Mouse (Mus musculus): ENCODE data around the gene Ctrc.

Gene Ctrc

DNA sequence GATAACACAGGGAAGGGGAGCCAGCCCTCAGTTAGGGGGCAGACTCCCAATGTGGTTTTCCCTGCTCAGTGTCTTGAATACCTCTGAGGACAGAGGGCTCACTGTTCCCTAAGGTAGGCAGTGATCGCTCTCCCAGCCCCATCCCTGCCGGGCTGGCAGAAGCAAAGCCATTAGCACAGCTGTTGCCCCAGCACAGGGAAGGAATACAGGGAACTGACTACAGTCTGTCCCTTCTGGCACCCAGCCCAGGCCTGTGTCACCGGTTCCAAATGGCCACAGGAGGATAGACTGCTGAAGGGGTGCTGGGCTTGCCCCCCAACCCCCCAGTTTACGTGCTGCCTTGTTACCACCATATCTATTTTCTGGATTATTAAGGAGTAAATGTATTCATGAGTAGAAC, 21.3 kb upstream of the Ctrc start:
- peak in 1 of 2 experiments; percentile 62 for DNase-seq (ENCODE audit: low spot score in 2 of 2)

DNA sequence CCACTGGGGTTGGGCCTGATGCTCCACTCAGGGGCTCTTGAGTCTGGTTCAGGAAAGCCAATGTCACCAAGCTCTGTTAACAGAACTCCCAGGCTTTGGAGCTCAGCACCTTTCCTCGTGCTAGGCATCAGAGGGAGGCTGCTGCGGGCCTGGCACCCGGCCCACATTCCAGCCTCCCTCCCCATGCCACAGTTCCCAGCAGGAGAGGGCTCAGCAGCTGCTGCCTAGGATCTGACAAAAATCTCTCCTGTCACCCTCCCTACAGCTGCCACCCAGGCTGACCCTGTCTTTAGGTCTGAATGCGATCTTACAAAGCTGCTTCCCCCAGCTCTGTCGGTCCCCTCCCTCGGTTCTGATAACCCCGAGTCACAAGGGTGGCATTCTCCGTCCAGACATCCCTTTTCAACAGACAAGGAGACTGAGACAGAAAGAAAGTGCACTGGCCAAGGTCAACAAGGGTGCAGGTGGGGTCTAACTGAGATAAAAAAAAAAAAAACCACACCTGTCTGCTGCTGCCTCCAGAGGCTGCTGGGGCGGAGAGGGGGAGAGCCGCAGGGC, 20.9 kb upstream of the Ctrc start:
- peak in 1 of 2 experiments; percentile 58 for DNase-seq (ENCODE audit: low spot score in 2 of 2)

DNA sequence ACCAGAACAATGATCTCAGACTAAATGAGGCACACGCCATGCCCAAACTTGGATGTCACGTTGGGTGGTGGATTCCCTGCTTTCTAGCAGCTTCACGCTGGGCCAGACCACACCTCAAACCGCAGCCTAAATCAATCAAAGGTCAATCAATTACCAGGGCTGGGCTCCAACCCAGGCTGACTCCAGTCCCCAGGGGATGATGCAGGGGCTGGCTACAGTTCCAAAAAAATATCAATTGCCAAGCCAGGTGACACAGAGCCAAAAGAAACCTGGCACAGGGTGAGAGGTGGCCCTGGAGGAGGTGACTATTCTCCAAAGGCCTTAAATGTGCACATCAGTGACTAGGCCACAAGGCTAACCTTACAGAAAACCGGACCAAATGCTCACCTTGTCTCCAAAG, 19.4 kb upstream of the Ctrc start:
- no peak for DNase-seq (ENCODE audit: low spot score in 2 of 2)

DNA sequence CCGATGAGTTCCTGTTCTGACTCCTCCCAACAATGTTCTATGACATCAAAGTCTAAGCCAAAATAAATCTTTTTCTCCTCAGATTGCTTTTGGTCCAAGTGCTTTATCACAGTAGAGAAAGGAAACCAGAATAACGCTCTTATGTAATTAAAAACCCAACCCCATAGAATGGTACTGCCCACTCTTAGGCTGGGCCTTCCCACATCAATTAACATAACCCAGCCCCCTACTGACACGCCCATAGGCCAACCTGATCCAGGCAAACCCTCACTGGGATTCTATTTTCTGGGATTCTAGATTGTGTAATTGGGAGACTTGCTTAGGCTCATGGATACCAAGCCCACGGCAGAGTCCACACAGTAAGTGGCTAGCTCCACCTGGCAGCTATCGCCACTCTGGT, 18.8 kb upstream of the Ctrc start:
- DNase-seq (ENCODE audit: low spot score in 2 of 2): no peak

DNA sequence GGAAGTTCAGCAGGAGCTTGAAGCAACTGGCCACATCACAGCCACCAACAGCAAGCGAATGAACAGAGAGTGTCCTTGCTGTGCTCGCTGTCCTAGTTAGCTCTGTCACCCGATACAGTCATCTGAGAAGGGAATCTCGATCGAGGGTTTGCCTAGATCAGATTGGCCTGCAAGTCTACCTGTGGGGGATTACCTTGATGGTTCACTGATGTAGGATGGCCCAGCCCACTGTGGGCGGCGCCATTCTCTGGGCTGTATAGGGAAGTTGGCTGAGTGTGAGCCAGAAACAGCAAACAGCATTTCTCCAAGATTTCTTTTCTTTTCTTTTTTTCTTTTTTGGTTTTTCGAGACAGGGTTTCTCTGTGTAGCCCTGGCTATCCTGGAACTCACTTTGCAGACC, 18.3 kb upstream of the Ctrc start:
- no peak for DNase-seq (ENCODE audit: low spot score in 2 of 2)

DNA sequence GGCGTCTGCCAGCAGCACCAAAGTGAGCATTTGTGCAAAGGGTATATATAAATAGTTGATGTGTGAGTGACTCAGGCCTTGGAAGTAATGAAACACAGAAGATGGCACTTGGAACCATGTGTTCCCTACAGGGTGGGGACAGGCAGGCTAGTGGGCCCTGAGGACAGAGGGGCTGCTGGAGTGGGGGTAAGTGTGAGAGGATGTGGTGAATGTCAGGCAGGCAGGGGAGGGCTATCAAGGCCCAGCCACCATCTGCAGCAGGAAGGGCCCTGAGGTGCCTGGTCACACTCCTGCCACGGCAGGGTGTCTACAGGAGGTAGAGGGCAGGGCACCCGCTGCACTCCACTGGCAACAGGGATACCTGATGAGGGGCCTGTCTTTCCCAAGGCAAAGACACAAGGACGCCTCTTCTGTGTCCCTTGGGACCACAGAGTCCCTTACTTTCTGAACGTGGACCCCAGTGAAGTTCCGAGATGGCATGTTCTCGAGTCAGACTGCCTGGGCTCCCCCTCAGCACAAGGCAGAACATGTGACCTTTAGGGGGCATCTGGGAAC, 17.6 kb upstream of the Ctrc start:
- DNase-seq (ENCODE audit: low spot score in 2 of 2): no peak

DNA sequence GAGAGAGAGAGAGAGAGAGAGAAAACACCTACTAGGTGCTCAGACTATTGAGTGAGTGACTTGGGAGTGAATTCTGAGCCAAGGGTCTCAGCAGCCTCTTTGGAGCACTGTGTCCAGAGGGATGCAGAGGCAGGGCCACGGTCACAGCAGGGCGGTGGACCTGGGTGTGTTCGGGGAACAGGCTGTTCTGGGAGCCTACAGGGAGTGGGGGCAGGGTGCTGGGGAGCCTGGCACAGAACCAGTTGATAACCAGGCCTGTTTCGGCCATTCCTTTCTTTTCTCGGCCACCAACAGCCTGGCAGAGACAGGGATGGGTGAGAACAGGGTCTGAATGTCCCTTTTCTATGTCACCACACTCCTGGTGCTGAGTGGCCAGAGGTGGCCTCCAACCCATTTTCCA, 16.7 kb upstream of the Ctrc start:
- DNase-seq (ENCODE audit: low spot score in 2 of 2): no peak

DNA sequence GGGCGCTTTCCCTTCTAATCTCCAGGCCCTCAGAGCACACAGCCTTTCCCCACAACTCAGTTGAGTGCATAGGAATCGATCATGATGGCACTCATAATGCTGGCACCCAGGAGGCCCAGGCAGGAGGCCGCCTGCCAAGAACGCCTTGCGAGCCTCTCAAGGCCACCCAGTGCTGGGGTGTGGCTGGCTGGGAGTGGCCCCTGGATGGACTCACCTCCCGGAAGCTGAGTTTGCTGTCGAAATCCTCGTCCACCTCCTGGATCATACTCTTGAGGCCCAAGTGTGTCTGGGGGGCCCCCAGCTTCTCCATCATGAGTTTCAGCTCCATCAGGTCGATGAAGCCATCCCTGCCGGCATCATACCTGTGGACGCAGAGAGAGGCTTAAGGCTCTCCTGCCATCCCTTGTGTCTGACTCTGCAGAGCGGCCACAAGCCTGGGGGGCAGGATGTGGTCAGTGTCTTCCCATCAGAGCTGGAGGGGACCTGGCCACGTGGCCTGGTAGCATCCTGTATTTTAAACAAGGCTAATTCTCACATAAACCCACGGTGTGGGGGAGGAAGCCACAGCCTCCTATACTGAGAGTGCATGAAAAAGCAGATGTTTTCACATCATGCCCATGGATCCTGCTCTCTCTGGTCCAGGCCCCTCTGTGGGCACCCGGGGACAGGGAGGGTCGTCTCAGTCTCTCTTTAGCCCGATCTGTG, 15.6 kb upstream of the Ctrc start:
- DNase-seq (ENCODE audit: low spot score in 2 of 2): no peak

DNA sequence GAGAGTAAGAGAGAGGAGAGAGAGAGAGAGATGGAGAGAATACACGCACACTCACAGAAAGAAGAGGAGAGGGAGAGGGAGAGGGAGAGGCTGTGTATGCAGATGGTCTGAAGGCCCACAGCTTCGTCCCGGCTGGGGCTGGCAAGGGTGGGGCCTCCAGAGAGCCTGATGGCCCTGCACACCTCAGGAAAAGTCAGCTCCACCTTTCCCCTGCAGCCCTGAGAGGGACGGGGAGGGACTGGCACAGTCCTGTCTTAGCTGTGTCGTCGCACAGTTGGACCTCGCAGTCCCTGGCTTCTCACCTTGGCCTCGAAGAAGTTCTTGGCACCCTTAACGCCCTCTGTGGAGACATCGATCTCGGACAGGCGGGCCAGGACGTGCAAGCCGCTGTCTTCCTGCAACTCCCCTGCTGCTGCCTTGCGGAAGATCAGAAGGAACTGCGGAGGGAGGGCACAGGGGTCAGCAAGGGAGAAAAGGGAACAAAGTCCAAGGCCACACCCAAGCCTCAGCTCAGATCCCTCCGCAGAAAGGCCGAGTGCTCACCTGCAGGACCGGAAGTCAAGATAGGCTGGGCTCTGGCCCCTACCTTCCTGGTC, 14.2 kb upstream of the Ctrc start:
- no peak for DNase-seq (ENCODE audit: low spot score in 2 of 2)

DNA sequence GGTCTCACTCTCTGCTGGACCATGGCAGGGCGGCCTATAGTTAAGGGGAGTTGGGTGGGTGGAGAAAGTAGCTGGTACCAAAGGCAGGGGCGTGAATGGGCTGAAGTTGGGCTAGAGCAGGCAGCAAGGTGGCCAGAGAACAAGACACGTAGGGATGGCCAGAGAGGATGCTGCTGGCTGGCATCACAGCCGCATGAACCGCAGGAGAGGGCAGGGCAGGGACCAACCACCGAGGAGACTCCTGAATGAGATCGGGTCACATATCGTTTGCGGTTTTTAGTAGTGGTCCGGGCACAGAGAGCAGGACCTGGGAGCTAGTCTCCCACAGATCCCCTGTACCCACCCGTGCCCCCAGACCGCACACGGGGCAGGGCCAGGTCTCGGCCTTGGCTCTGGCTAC, 13.2 kb upstream of the Ctrc start:
- DNase-seq (ENCODE audit: low spot score in 2 of 2): no peak

DNA sequence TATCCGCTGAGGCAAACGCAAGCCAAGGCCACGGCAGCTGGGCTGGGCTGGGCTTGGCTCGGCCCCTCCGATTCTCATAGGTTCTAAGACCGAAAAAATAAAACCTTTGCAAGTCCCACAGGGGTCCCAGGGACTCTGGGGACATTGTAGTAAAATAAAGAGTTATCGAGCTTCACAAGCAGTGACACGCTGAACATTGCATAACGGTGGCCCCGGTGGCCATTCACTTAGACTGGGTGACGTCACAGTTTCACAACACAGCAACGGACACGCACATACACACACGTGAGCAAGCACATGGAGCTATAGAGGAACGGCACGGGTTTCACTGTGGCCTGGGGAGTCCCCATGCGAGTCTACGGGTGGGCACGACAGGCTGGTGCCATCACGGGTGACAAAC, 12.3 kb upstream of the Ctrc start:
- DNase-seq (ENCODE audit: low spot score in 2 of 2): no peak

DNA sequence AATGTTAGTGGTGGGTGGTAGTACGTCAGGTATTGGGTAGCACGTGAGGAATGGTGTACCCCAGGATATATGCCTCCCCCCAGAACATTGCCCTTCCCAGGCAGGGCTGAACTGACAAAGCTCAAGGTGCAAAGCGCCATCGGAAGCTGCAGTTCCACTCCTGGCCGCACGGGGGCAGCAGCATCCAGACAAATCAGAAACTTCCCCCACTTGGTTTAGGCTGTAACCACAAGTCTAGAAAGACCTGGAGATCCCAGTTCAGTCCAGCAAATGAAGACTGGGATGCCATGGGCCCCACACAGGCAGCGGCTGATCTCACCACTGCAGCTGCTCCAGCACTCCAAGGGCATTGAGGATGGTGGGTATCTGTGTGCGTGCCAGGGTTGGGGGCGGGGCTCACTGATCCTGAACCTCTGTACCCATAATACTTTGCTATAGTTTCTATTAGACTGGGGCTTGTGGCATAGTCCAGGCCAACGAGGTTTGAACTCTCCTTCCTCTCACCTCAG, 11.3 kb upstream of the Ctrc start:
- peak; percentile 87 to 94 for DNase-seq (ENCODE audit: low spot score in 2 of 2)

DNA sequence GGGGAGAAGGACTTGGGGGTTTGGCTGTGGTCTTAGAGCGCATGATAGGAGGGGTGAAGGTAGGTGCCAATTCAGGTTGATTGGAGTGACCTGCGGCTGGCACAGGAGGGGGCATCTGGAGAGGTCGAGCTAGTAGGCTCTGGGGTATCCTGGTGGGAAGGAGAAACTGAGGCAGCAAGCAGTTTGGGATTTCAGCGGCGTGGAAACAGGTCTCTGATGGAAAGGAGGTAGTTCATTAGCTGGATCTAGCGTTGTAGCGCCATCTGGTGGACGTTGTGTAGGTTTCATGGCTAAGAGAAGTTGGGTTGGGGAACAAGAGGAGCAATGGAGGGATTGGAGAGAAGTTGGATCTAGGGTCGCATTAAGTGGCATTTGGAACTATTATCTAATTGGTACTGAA, 7.3 kb upstream of the Ctrc start:
- peak in 1 of 2 experiments; percentile 58 for DNase-seq (ENCODE audit: low spot score in 2 of 2)

DNA sequence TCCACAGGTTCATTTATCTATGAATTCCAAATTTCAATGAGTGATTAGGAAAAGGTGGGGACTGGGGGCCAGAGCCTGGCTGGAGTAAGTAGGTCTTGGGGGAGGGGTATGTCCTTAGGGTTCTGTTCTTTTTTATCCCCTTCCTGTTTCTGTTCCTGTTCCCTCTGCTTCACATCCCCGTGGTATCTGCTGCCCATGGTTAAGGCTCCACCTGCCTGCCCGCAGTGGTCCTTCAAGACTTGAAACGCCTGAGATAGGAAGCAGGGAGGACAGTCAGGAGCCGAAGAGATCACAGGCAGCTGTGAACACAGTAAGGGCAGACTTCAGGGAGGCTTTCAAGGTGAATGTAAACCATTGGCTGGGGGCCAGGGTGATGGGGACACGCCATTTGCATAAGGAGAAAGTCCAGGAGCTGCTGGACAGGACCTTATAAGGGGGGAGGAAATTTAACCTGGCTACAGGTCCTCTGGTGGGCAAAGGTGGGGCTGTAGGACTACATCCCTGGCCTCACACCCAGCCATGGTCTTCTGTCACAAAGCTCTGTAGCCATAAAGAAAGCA, 11.5 kb downstream of the Ctrc start:
- DNase-seq (ENCODE audit: low spot score in 2 of 2): no peak

DNA sequence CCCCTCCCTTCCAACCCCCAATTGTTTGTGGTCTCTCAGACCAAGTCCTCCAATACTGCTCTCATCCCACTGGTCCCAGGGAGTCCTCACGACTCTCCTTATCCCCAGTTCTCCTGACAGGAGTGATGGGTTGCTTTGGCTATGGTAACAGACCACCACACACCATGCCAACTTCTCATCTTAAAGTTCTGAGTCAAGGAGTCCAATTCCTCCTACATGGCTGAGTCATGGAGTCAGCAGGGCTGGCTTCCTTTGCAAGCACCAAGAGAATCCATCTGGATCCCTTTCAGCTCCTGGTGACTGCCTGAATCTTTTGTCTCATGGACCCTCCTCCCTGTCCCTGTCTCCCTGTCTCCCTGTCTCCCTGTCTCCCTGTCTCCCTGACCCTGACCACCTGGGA, 12.2 kb downstream of the Ctrc start:
- DNase-seq (ENCODE audit: low spot score in 2 of 2): peak; percentile 28 to 53

DNA sequence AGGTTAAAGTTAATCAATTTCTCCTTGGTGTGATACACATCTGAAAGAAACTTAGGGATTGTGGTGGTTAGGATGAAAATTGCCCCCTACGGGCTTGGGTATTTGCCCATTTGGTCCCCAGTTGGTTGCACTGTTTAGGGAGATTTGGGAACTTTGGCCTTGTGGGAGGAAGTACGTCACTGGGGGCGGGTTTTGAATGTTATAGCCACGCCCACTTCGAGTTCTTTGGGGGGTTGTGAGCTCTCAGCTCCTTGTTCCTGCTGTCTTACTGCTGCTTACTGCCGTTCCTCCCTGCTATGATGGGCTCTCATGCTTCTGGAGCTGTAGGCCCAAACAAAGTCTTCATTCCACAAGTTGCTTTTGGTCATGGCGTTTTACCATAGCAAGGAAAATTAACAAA, 14.8 kb downstream of the Ctrc start:
- no peak for DNase-seq (ENCODE audit: low spot score in 2 of 2)

DNA sequence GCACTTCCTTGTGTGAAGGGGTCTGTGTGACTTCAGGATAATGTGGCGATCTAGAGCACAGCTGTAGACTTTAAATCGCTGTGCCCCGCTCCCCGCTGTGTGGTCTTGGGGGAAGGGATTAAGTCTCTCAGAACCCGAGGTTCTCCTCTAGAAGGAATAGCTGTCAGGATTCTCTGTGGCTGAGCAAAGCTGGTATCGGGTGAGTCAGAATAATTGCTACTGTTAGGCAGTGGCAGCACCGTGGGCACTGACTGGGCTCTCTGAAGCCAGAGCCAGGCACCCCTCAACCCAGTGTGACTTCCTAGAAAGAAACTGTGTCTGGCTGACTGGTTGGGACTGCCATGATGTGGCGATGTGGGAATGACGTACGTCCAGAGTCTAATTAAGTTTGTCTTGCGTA, 15.8 kb downstream of the Ctrc start:
- DNase-seq (ENCODE audit: low spot score in 2 of 2): no peak

DNA sequence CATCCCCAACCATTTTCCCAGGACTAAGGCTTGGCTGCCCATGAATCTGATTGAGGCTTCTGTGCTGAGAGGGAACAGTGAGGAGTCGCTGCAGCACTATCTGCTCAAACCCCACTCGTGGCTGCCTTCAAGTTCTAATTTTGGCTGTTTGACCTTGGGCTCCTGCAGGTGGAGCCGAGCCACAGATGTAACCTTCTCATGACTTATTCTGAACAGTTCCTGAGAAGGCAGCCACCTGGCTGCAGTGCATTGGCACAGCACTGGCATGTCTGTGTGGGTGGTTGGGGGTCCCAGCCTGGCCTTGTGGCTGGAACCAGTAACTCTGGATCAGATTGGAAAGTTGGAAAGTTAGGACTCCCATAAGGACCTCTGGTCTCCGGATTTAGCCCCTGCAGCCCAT, 18.0 kb downstream of the Ctrc start:
- DNase-seq (ENCODE audit: low spot score in 2 of 2): no peak

DNA sequence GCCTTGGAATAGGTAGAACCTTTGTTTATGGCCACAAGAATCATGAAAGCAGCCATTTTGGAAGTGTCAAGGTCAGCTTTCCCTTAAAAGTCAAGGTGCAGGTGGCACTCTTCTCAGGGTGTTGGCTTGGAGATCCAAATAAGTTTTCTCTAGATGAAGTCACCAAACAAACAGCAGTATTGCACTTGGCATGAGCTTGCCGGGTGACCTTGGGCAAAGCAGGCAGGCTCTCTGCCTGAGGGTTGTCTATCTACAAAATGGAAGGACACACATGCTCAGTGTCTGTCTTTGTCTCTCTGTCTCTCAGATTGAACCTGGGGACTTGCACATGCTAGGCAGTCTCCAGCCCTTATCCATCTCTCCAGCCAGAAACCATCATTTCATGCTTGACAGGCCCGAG, 18.8 kb downstream of the Ctrc start:
- no peak for DNase-seq (ENCODE audit: low spot score in 2 of 2)

DNA sequence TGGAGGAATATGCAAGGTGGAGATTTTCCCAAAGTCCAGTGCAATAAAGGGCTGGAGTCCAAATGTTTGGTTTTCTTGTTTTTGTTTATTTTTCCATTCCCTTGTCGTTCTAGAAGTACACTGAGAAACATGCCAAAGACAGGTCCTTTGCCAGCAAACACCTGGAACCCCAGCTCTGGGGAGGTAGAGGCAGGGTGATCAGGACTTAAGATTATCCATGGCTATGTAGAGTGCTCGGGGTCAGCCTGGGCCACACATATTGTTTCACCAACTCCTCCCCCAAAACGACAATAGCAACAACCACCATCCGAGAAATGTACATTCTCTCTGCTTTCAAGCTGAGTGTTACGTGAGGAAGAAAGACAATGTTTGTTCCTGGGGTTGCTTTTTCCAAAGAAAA, 20.1 kb downstream of the Ctrc start, which contains the start of gene Cela2a:
Gene Cela2a, minus strand, starts transcription at position 101 of the 400 bp plus-strand sequence.
- DNase-seq (ENCODE audit: low spot score in 2 of 2): no peak

DNA sequence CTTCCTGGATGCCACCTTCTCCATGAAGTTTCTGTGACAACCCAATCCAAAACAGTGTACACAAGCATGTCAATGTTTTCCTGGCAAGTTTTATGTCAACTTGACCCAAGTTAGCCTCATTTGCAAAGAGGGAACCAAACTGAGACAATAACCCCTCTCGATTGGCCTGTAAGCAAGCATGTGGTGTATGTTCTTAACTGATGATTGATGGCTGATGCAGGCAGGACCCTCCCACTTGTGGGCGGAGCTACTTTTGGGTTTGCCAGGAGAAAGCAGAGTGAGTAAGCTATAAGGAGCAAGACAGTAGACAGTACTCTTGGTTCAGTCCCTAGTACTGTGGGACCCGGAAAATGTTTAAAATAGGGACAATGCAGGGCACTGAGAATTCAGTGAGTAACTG, 23.2 kb downstream of the Ctrc start:
- no peak for DNase-seq (ENCODE audit: low spot score in 2 of 2)

DNA sequence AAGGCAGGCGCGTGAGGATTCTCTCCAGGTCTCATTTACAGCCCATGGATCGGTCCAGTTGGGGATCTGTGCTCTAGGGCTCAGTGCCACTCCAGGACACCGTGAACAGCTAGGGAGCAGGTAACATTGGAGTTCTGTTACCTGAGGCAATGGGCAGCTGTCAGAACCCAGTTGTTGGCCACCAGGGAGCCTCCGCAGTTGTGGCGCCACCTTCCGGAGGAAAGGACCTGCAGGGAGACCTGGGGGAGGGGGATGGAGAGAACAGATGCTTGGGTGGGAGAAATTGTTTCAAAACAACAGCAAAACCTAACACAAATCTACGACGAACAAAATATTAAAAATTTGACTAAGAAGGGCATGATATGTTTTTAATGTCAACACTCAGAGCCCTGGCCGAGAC, 24.1 kb downstream of the Ctrc start:
- DNase-seq (ENCODE audit: low spot score in 2 of 2): no peak

DNA sequence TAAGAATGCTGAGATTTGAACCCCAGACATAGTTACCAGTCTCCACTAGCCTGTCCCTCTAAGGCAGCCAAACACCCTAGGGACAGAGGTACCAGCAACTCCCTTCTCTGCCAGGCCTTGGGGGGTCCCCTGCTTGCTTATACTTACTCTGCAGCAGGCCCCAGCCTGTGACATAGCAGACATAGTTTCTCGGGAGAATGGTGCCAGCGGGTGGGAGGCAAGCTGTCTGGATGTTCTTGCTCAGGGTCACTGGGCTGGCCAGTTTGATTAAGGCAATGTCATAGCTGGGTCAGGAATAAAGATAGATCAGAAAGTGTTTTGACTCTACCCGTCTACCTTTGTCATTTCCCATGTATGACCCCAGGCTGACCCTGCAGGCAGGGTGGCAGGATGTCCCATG, 25.0 kb downstream of the Ctrc start:
- DNase-seq (ENCODE audit: low spot score in 2 of 2): no peak

Measured in frontal cortex, postnatal 36 days (tissue).